Mouse (Mus musculus): ENCODE data around the gene Shisa6. TPM values are rescaled to one million over a fixed set of nuclear protein-coding genes. Genes with fewer than 3 reads are reported as not detected.

Shisa6 gene
- polyA plus RNA-seq, 1 experiment from 2014 or later = not detected

DNA sequence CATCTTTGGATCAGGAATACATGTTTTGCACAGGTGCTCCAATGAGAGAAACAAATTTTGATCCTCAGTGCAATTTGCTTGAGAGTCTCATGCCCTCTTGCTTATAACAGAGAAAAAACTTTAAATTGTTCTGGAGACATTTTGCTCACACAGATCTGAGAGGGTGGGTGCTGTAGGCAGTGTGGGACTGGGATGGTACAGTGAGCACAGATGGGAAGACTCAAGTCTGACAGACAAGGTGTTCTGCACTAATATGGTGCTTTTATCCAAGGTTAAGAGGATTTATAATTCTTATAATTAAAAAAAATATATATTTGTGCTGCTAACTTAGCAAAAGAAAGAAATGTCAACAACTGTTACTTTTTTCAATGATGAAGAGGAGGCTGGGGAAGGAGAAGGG lies 189.5 kb downstream of the Shisa6 start:
- no peak for ATAC-seq
- ChIA-PET CTCF (no interaction called here), POLR2A (no interaction called here)
- TF ChIP-seq CTCF (IDR thresholded peaks at IDR 0.05) = no peak
- DNase-seq (ENCODE audit: low read depth, low spot score) = no peak
- in situ Hi-C loops (cut with MboI; ENCODE audit: low pct_unique_long_range_greater_than_20kb) = no loop called here
- H3K27me3 ChIP-seq = no peaks in the 10 kb centered on the region

DNA sequence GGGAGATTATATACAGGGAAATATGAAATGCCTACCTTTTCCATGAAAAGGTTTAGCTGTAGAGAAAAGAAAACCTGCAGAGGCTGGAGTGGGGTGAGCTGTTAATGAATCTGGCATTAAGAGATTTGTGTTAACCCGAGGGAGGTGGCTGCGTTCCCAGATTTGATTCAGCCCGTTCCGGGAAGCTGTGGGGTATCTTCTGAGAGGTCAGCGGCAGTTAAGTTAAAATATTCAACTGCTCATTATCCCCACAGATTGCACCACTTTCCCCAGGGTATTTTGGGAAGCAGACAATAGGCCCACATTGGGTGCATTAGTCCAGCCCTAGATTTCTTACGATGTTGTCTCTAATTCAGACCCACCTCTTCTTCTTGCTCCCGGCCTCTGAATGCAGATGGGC lies 213.0 kb downstream of the Shisa6 start:
- no peaks in the 10 kb centered on the region for H3K27me3 ChIP-seq
- POLR2A ChIA-PET = no interaction called here
- DNase-seq (ENCODE audit: low read depth, low spot score) (no peak), ATAC-seq (no peak)
- TF ChIP-seq CTCF (IDR thresholded peaks at IDR 0.05) = no peak
- in situ Hi-C loops (cut with MboI; ENCODE audit: low pct_unique_long_range_greater_than_20kb) = no loop called here
- CTCF ChIA-PET = no interaction called here

DNA sequence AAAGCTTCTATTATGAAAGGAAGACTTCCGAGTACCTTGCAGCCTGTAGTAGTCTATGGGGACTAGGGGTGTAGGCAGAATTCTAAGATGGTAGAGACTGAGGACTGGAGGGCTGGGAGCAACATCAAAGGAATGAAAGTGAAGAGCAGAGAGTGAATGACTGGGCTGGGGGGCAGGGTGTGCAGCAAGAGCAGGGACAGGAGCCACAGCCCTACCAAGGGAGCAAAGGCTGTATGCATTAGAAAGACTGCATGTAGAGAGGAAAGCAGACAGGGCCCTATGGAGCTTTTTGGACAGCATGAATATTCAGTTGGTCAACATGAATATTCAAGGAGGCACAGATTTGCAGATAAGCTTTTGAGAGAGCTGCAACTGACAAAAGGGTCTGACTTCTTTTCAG lies 221.4 kb downstream of the Shisa6 start:
- no peak for ATAC-seq
- DNase-seq (ENCODE audit: low read depth, low spot score) = no peak
- CTCF ChIA-PET = no interaction called here
- in situ Hi-C loops (cut with MboI; ENCODE audit: low pct_unique_long_range_greater_than_20kb) = no loop called here
- no peak for TF ChIP-seq CTCF (IDR thresholded peaks at IDR 0.05)
- H3K27me3 ChIP-seq = no peaks in the 10 kb centered on the region
- POLR2A ChIA-PET = no interaction called here

DNA sequence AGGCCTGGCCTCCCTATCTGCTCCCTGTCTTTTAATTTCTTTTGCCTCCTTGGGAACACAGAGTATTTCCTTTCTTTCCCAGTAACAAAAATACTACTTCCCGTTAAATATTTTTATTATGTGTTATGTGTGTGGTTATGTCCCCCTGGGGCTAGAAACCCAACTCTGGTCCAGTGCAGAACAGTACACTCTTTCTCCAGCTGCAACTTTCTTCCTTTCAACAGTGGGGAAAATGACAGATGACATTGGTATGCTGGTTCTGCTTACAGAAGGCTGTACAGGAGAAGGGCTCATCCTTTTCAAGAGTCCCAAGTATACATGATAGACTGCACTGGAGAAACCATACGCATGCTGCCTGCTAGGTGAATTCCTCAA lies 251.1 kb downstream of the Shisa6 start:
- peaks cover 3% of the 10 kb centered on the region for H3K27me3 ChIP-seq
- ChIA-PET POLR2A (no interaction called here), CTCF (no interaction called here)
- DNase-seq (ENCODE audit: low read depth, low spot score) = no peak
- no peak for TF ChIP-seq CTCF (IDR thresholded peaks at IDR 0.05)
- no peak for ATAC-seq
- in situ Hi-C loops (cut with MboI; ENCODE audit: low pct_unique_long_range_greater_than_20kb) = no loop called here

DNA sequence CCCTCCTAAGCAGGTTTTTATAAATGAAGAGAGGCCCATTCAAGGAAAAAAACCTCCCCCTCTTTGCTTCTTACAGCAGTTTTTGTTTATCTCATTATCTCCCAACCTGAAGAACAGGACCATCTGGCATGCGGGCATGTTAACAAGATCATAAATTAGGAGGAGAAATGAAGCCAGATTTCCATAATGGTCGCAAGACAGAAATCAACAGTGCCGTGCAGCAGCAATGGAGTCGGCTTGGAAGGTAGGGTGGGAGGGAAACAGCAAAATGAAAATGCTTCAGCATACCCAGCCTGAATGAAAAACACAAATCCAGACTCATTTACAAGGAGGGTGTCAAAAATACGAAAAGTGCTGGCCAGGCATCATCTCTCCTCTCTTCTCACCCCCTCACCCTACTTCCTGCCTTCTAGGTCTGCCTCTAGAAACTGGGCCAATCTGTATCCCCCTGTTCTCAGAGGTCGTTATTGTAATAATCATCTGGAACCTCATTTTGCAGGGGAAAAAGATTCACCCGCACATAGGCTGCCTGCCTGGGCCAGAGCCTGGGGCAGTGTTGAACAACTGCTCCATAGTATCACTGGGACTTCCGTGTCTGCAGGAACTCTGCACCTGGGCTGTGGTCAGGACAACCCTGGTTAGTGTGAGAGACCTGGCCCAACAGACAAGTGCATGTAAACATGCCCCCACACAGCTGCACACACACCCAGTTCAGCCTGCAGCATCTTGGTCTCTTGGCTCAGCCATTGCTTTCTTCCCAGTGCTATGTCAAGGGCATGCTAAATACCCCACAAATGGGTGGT lies 251.7 kb downstream of the Shisa6 start:
- peaks cover 3% of the 10 kb centered on the region for H3K27me3 ChIP-seq
- TF ChIP-seq CTCF (IDR thresholded peaks at IDR 0.05) = no peak
- in situ Hi-C loops (cut with MboI; ENCODE audit: low pct_unique_long_range_greater_than_20kb) = no loop called here
- DNase-seq (ENCODE audit: low read depth, low spot score) (no peak), ATAC-seq (no peak)
- CTCF ChIA-PET = no interaction called here
- POLR2A ChIA-PET = no interaction called here

DNA sequence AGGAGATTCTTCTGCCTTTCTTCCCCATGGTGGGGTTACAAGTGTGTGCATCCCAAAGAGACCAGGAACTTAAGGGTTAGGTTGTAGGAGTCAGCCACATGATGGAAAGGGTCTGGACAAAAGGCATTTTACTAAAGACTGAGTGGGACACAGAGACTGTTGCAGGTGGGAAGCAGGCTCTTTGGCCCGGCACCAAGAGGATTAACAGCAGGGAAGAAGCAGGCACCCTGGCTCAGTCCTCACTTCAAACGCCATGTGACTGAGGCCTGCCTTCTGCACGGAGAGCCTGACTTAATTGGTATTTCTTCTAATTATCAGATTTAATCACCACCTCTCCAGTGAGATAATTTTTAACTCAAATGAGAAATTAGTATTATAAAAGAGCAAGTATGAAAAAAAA lies 258.7 kb downstream of the Shisa6 start:
- no peaks in the 10 kb centered on the region for H3K27me3 ChIP-seq
- CTCF ChIA-PET = no interaction called here
- in situ Hi-C loops (cut with MboI; ENCODE audit: low pct_unique_long_range_greater_than_20kb) = no loop called here
- TF ChIP-seq CTCF (IDR thresholded peaks at IDR 0.05) = no peak
- no peak for DNase-seq (ENCODE audit: low read depth, low spot score)
- POLR2A ChIA-PET = no interaction called here
- ATAC-seq = no peak

DNA sequence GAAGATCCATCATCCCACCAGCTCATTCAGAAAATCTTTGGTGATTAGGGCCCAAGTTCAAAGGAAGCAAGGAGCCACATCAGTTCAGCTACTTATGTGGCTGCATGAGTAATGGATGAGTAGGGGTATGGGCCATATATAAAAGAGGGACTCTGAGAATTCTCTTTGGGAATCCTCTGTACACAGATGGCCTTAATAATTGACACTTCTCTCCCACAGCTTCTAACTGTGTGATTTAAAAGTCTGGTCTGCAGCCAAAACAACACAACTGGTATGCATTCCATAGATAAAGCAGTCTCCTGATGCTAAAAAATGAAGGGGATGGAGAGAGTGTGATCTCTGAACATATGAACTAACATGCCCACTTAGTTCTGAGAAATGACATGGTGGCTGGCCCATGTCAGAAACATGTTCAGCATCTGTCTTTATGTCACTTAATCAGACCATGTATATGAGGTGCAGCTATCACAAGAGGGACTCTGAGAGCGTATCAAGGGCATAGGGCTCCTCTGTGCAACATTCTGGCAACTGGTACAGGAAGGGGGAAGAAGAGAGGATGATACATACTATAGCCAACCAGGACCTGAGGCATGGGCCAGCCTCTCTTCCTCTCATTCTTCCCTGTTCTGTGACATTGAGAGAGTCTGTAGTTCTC lies 260.3 kb downstream of the Shisa6 start:
- in situ Hi-C loops (cut with MboI; ENCODE audit: low pct_unique_long_range_greater_than_20kb) = no loop called here

DNA sequence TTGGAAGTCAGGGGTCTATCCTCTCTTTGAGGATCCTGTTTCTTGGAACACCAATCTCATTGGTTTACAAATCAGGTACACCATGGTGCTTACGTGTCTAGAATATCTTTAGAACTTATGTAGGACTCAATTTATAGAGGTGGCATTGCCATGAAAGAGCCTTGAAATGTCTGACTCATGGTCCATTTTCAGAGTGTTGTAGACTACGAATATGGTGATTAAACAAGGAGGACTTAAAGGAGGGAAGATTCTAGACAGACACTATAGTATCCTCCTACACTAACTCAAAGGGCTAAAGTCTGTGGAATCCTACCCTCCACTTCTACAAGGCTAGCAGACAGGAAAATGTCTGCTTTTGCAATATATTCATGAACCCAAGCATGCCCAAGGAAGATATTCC lies 265.6 kb downstream of the Shisa6 start:
- DNase-seq (ENCODE audit: low read depth, low spot score) = no peak
- CTCF ChIA-PET = no interaction called here
- TF ChIP-seq CTCF (IDR thresholded peaks at IDR 0.05) = no peak
- no peak for ATAC-seq
- H3K27me3 ChIP-seq = no peaks in the 10 kb centered on the region
- POLR2A ChIA-PET = no interaction called here
- in situ Hi-C loops (cut with MboI; ENCODE audit: low pct_unique_long_range_greater_than_20kb) = no loop called here

More for the DNA sequence above, 260.3 kb downstream of the Shisa6 start:
- ATAC-seq (no peak), DNase-seq (ENCODE audit: low read depth, low spot score) (no peak)
- POLR2A ChIA-PET = no interaction called here
- TF ChIP-seq CTCF (IDR thresholded peaks at IDR 0.05) = no peak
- CTCF ChIA-PET = no interaction called here
- H3K27me3 ChIP-seq = no peaks in the 10 kb centered on the region

DNA sequence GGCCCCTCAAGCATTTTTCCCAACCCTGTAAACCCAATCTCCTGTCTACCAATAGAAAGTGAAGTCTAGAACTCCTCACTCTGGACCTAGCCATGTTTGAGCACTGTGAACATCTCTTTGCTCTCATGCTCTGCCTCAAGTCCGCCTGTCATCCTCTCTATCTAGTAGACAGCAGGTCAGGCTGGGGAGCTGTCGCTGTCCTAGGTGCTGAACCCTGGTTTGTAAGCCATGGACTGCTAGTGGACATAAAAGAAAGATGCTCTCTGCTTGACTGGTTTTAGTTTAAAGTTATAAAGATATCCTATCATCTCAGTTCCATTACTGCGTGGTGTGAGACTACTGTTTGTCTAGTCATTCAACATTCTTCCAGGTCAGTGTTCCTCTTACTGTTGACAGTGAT lies 266.9 kb downstream of the Shisa6 start:
- H3K27me3 ChIP-seq = no peaks in the 10 kb centered on the region
- no peak for ATAC-seq
- POLR2A ChIA-PET = no interaction called here
- in situ Hi-C loops (cut with MboI; ENCODE audit: low pct_unique_long_range_greater_than_20kb) = no loop called here
- no peak for TF ChIP-seq CTCF (IDR thresholded peaks at IDR 0.05)
- no peak for DNase-seq (ENCODE audit: low read depth, low spot score)
- CTCF ChIA-PET = no interaction called here

DNA sequence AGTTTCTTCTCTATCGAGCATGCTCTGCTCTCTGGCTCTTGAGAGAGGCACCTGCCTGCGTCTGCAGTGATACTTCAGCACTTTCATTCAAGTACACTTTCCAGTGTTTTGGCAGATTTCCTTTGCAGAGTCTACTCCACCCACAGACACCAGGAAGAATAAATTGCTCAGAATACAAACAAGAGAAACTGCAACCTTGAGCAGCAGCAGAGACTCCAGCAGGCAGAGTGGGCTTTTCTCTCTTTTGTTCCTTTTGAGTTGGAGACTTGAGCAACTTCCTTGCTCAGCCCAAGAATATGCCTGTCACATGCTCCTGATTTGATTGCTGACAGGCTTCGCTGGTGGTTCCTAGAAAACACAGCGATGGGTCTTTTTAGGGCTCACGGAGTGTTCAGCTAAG lies 278.6 kb downstream of the Shisa6 start:
- H3K27me3 ChIP-seq = no peaks in the 10 kb centered on the region
- ChIA-PET CTCF (no interaction called here), POLR2A (no interaction called here)
- DNase-seq (ENCODE audit: low read depth, low spot score) (no peak), ATAC-seq (no peak)
- no peak for TF ChIP-seq CTCF (IDR thresholded peaks at IDR 0.05)
- in situ Hi-C loops (cut with MboI; ENCODE audit: low pct_unique_long_range_greater_than_20kb) = no loop called here

DNA sequence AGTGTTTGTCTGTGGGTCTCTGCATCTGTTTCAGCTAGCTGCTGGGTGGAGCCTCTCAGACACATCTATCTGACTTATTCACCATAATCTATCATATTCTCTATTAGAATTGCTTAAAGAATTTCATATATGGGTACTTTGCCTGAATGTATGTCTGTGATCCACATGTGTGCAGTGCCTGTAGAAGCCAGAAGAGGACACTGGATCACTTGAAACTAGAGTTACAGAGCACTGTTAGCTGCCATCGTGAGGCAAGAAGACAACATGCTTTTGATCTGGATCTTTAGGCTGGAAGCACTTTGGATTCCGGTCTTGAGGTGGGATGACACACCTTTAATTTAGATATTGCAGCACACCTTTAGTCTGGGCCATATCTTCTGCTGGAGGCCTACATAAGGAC lies 289.2 kb downstream of the Shisa6 start:
- in situ Hi-C loops (cut with MboI; ENCODE audit: low pct_unique_long_range_greater_than_20kb) = no loop called here
- H3K27me3 ChIP-seq = no peaks in the 10 kb centered on the region
- ATAC-seq (no peak), DNase-seq (ENCODE audit: low read depth, low spot score) (no peak)
- TF ChIP-seq CTCF (IDR thresholded peaks at IDR 0.05) = no peak
- POLR2A ChIA-PET = no interaction called here
- CTCF ChIA-PET = no interaction called here

DNA sequence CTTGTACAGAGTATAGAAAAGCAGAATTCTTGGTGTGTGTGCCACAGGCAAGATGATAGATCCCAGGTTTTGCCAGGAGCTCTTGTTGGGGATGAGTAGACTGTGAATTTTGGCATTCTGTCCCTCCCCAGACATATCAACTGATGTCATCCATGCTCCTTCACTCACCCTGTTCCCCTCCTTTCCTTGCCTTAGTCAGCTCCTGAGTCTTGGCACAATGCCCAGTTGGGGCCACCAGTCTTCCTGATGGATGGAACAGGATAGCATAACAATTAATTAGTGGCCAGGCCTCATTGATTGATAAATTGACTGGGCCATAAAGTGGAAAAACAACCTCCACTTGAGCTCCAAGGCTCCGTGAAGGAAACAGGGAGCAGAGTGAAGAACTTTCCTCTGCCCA lies 292.9 kb downstream of the Shisa6 start:
- TF ChIP-seq CTCF (IDR thresholded peaks at IDR 0.05) = no peak
- DNase-seq (ENCODE audit: low read depth, low spot score) (no peak), ATAC-seq (no peak)

More for the DNA sequence above, 292.9 kb downstream of the Shisa6 start:
- no peaks in the 10 kb centered on the region for H3K27me3 ChIP-seq
- ChIA-PET POLR2A (no interaction called here), CTCF (no interaction called here)
- in situ Hi-C loops (cut with MboI; ENCODE audit: low pct_unique_long_range_greater_than_20kb) = no loop called here

Data from Patski (cell line).